Mouse (Mus musculus) lung, embryonic 14.5 days (tissue): ENCODE measurements at regions not wholly inside any gene's neighbourhood (a gene's known extent, or its start where the extent isn't known, plus 50 kb on each side); places are given as distances from the start of the nearest gene placed in this dataset.
"Not testable (repeated sequence)": the region's sequence is repeated elsewhere in the genome, so short reads cannot be mapped to it uniquely, and the experiment has no call there.

ENCODE experiments used
- ATAC-seq: fragments of 200-750 bp; cut with Nextera tagmentation; 2 replicates; pipeline ENCODE4 v1.8.0; 2017; ENCODE audit warnings: mild to moderate bottlenecking, moderate TSS enrichment, moderate library complexity; ENCODE audit not compliant: insufficient read depth
- DNase-seq: peaks from one replicate; pipeline ENCODE4 v3.0.0-alpha.2; 2015
- H3K27ac ChIP-seq: fragments of 300-500 bp; sonication (generic); 2 replicates; pipeline ENCODE4 v1.5.1; 2014; ENCODE audit warnings: low read depth, mild to moderate bottlenecking, moderate library complexity
- H3K27me3 ChIP-seq: fragments of 300-500 bp; sonication (generic); 2 replicates; pipeline ENCODE4 v1.6.1; 2014; ENCODE audit warnings: low read length, control low read depth; ENCODE audit not compliant: insufficient read depth
- H3K36me3 ChIP-seq: fragments of 300-500 bp; sonication (generic); 2 replicates; pipeline ENCODE4 v1.6.1; 2014; ENCODE audit warnings: control low read depth; ENCODE audit not compliant: insufficient read depth
- H3K4me1 ChIP-seq: fragments of 300-500 bp; sonication (generic); 2 replicates; pipeline ENCODE4 v1.6.1; 2014; ENCODE audit warnings: antibody characterized with exemption, control low read depth; ENCODE audit not compliant: insufficient read depth
- H3K4me2 ChIP-seq: fragments of 300-500 bp; sonication (generic); 2 replicates; pipeline ENCODE4 v1.6.1; 2014; ENCODE audit warnings: mild to moderate bottlenecking
- H3K4me3 ChIP-seq: fragments of 300-500 bp; sonication (generic); 2 replicates; pipeline ENCODE4 v1.5.1; 2014; ENCODE audit warnings: low read depth, low read length
- H3K9ac ChIP-seq: fragments of 300-500 bp; sonication (generic); 2 replicates; pipeline ENCODE4 v1.6.1; 2014
- H3K9me3 ChIP-seq: fragments of 300-500 bp; sonication (generic); 2 replicates; pipeline ENCODE4 v1.6.1; 2016; ENCODE audit warnings: low read depth, low read length, control low read depth
- CTCF ChIP-seq: IDR thresholded peaks from 2 replicates; pipeline ENCODE4 v1.5.1; 2016; ENCODE audit warnings: antibody characterized with exemption, low read depth
- WGBS: fragments of 180-500 bp; shearing (Covaris S2); extraction: QIAGEN DNeasy Blood & Tissue Kit; methylation state at CpG from one replicate; pipeline ENCODE4 v1.1.7; 2014; 5-methylcytosine and 5-hydroxymethylcytosine counted together

DNA sequence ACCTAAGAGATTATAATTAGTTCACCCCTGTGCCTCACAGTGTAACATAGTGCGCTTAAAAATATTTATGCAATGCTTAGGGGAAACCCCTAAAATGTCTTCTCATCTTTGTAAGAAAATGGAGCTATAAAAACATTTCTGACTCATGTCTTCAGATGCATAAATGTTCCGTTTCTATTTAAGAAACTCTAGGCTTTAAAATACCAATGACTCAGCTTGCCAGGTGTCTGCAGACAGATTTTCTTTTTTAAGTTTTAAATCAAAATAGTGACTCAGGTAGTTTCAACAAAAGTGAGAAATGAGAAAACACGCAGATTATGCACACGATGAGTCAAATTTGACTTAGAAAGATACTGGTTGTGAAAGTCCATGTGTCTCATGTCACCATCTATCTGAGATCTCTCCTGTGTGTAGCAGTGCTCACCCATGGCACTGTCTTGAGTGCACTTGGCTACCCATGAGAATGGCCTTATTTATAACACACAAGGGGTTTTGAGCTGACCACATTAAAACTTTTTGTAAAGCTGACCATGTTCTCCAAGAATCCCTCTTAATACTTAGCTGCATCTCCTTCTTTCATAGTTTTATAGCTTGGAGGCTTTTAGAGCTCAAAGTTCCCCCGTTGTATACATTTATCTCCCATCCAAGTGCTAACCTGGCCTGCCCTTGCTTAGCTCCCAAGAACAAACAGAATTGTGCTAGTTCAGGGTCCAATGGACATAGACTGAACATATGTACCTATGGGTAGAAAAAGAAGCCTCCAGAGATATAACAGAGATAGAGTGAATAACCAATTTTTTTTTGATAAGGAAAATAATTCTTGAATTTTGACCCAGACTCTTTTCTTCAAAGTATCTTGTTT, 149.0 kb upstream of the Dmrta1 start:
- DNase-seq (no peak), ATAC-seq (no peak)
- Histone ChIP-seq H3K36me3 (no peaks in the 10 kb centered on the region), H3K4me3 (no peak overlapping the region), H3K9ac (no peak overlapping the region), H3K9me3 (no peaks in the 10 kb centered on the region), H3K4me1 (no peaks in the 10 kb centered on the region), H3K4me2 (no peak overlapping the region), H3K27me3 (peaks cover 5% of the 10 kb centered on the region; the same call in 1 of the 2 replicates), H3K27ac (no peak overlapping the region)
- WGBS, result 79% methylated on average over 5 of the region's 5 CpGs
- no peak for TF ChIP-seq CTCF

- ATAC-seq, result no peak
- H3K27me3 ChIP-seq, result peaks cover 13% of the 10 kb centered on the region; the same call in 1 of the 2 replicates
- H3K27ac ChIP-seq, result no peak overlapping the region
- H3K9ac ChIP-seq, result no peak overlapping the region
- 61% methylated on average over 1 of the region's 1 CpGs for WGBS
- H3K9me3 ChIP-seq, result no peaks in the 10 kb centered on the region
- H3K36me3 ChIP-seq, result no peaks in the 10 kb centered on the region
- TF ChIP-seq CTCF, result no peak
- no peak for DNase-seq
- no peaks in the 10 kb centered on the region for H3K4me1 ChIP-seq
- H3K4me2 ChIP-seq, result no peak overlapping the region
- no peak overlapping the region for H3K4me3 ChIP-seq
Observed at GRCm38 (mm10) chr4:89527966-89528365, 151.3 kb upstream of the Dmrta1 start.

DNA sequence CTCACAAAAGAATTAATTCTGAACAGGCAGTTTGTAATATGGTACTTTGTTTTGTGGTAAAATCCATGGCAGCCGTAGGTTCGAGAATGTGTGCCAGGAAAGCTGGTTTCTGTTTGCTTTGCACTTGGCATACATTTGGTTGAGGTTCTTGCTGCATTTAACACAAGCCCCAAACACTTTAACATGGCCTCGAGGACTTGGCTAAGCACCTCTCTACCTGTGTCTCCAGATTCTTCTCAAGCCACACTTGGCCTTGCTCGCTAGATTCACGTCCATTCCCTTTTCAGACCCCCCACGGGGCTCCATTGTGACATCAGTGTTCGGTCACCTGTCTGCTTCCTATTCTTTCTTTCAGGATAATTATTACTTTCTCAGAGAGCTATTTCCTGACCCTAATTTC, 151.9 kb upstream of the Dmrta1 start:
- no peaks in the 10 kb centered on the region for H3K4me1 ChIP-seq
- TF ChIP-seq CTCF, result no peak
- H3K27me3 ChIP-seq, result peaks cover 13% of the 10 kb centered on the region; the same call in 1 of the 2 replicates
- no peak overlapping the region for H3K4me2 ChIP-seq
- H3K9me3 ChIP-seq, result no peaks in the 10 kb centered on the region
- H3K27ac ChIP-seq, result no peak overlapping the region
- H3K9ac ChIP-seq, result no peak overlapping the region
- no peak for DNase-seq
- 49% methylated on average over 7 of the region's 7 CpGs for WGBS
- no peaks in the 10 kb centered on the region for H3K36me3 ChIP-seq
- no peak for ATAC-seq
- no peak overlapping the region for H3K4me3 ChIP-seq

GRCm38 (mm10) chr4:89525525-89525924, 153.7 kb upstream of the Dmrta1 start:
- H3K4me2 ChIP-seq, H3K27ac ChIP-seq, H3K36me3 ChIP-seq, DNase-seq, H3K9ac ChIP-seq, H3K9me3 ChIP-seq, ATAC-seq, H3K4me3 ChIP-seq, H3K4me1 ChIP-seq: not testable (repeated sequence)
- peaks cover 13% of the 10 kb centered on the region; the same call in 1 of the 2 replicates for H3K27me3 ChIP-seq
- 54% methylated on average over 4 of the region's 4 CpGs for WGBS

DNA sequence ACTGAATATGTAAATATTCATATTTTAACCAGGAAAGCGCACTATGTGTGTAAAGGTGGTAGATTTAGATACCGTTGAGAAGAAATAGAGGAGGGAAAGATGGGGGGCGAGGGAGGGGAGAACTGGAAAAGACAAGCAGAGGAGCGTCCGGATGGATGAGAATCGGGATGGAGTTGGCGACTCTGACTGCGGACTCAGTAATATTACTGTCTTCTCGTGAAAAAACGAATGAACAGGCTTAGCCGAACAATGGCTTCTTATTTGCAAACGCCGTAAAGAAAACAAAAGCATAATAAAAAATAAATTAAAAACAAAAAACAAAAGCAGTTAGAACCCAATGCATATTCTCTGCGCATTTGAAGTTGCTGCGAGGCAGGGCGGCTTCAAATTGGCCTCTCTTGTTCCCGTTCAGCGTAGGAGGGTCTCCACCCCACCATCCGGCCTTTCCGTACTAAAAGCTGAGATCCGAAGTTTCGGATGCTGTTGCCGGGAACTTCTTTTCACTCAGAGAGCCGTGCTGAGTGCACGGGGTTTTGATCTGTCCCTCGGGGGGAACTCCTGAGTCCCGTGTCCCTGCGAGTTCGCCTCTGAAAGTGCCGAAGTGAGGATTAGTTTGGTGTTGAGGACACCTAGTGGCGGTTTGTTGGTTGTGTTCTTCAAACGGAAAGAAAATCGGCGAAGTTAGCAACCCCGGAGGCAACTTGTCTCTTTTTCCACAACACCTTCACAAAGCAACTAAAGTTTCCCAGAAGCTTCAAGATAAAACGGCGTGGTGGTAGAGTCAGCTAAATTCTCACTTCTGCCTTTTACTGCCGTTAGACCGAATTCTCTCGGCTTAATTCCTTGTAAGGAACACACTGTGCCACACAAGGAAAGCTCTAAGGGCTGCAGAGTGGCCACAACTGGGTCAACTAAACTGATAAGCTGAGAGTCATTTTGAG, 154.7 kb upstream of the Dmrta1 start:
- ATAC-seq, result peak; percentile 73; the same call in 1 of the 2 replicates
- Histone ChIP-seq H3K4me2 (peak overlapping the region; percentile 80), H3K27ac (no peak overlapping the region), H3K9me3 (no peaks in the 10 kb centered on the region), H3K36me3 (no peaks in the 10 kb centered on the region), H3K4me3 (peak overlapping the region; percentile 43), H3K27me3 (peaks cover 13% of the 10 kb centered on the region; the same call in 1 of the 2 replicates), H3K4me1 (no peaks in the 10 kb centered on the region), H3K9ac (peak overlapping the region; percentile 45)
- peak; percentile 92 for DNase-seq
- under 1% methylated on average over 40 of the region's 40 CpGs for WGBS
- peak; percentile 82 for TF ChIP-seq CTCF

DNA sequence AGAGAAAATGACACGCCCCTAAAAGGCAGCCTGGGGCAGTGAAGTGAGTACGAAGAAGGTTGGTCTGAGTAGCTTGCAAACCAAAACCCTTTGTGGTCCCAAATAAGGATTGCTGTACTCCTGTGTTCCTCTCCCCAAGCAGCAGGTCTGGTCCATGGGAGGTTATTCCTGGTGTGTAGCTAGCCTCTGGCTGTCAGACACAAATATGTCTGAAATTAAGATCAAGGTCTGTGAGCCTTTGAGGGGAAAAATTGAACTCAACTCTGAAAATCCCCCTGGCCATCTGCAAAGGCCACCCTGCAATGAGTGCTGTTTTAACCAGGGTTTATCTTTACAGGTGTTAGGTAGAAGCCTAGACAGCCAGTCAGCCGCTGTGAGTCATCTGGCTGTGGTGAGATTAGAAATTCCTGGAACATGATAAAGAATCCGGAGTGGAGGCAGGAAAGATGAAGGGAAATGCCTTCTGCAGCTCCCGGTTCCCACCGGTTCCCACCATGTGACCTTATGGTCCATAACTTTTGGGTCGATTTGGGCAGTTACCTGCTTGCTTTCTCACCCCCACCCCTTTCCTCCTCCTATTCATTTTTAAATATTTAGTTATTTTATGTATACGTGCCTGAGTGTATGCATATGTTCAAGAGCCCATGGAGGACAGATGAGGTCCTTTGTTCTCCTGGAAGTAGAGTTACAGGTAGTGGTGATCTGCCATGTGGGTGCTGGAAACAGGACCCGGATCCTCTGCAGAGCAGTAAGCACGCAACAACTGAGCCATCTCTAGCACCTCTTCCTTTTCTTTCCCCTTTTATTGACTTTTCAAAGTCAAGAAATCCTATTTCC, 155.6 kb upstream of the Dmrta1 start:
- TF ChIP-seq CTCF, result no peak
- Histone ChIP-seq H3K9ac (no peak overlapping the region), H3K27ac (no peak overlapping the region), H3K9me3 (no peaks in the 10 kb centered on the region), H3K36me3 (no peaks in the 10 kb centered on the region), H3K27me3 (peaks cover 13% of the 10 kb centered on the region; the same call in 1 of the 2 replicates), H3K4me3 (peak overlapping the region; percentile 43), H3K4me2 (peak overlapping the region; percentile 80), H3K4me1 (no peaks in the 10 kb centered on the region)
- DNase-seq (peak; percentile 21), ATAC-seq (peak; percentile 48; the same call in 1 of the 2 replicates)
- WGBS, result 5% methylated on average over 10 of the region's 10 CpGs
